9 mouse cellular contexts compared by ENCODE assay signal in the genomic region with DNA sequence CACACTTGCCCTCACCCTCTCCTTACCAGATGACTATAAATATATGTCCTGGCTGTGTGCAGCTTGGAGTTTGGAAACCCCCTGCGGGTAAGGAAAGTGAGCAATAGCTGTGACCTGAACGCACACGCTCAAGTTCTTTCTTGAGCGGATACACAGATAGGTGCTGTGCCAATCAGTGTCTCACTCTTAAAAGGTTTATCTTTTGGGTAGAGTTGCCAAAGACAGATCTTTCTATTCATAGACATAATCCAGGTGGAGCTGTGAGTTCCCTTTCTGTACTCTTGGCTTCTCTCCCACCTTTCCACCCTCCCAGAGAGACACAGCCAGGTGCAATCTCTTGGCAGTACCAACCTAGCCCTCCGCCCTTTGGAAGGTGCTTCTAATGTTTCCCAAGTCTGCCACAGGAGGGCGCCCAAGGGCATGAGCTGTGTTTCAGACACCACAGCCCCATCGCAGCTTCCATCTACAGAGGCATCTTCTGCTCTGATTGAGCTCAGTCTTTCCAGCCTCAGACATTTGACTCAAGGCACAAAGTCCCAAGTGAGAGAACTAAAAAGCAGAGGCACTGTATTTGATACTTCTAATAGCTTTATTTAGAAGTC. TPM values are rescaled to one million over a fixed set of nuclear protein-coding genes. Genes with fewer than 3 reads are reported as not detected.
A peak's percentile ranks its signal among the peaks of the same experiment; 100 is the strongest.
DNase-seq lines count a peak whose midpoint lies in the region; ATAC-seq and TF ChIP-seq lines count a peak whose summit lies in the region.
"Had no signal": no experiment of that assay in that cellular context is flagged by ENCODE, and none has a peak within 500 bp of the region (broad histone marks: within the 10 kb centered on the region; RNA-seq: fewer than 3 reads in every experiment).

No protein-coding gene starts in this region.

- H3K9me3 ChIP-seq in midbrain, embryonic 13.5 days, result no peaks in the 10 kb centered on the region

- peak; percentile 92 for TF ChIP-seq CTCF in left cerebral cortex, adult 2 months (IDR thresholded peaks at IDR 0.05)
- peak; percentile 30; the same call in 1 of the 2 replicates for TF ChIP-seq CTCF in spleen, adult 2 months (IDR thresholded peaks at IDR 0.05; ENCODE audit: extremely low read depth, insufficient read depth, insufficient read length, insufficient replicate concordance)

- H3K4me3 ChIP-seq in left cerebral cortex, adult 2 months, result no peak overlapping the region
- no peak overlapping the region for H3K4me3 ChIP-seq in midbrain, embryonic 13.5 days (replicated peaks)
- no peak overlapping the region for H3K4me3 ChIP-seq in spleen, adult 2 months (ENCODE audit: extremely low read depth, insufficient read depth, insufficient read length)

- H3K9ac ChIP-seq in midbrain, embryonic 13.5 days (replicated peaks), result no peak overlapping the region

- peaks cover 7% of the 10 kb centered on the region; the same call in 1 of the 2 replicates for H3K27me3 ChIP-seq in midbrain, embryonic 13.5 days
- no peaks in the 10 kb centered on the region for H3K27me3 ChIP-seq in spleen, adult 2 months (ENCODE audit: control insufficient read depth, insufficient read depth, low read length)

- no peak for TF ChIP-seq POLR2A in spleen, adult 2 months (IDR thresholded peaks at IDR 0.05; ENCODE audit: low read depth, low read length)

- H3K4me1 ChIP-seq in midbrain, embryonic 13.5 days (replicated peaks), result no peaks in the 10 kb centered on the region
- H3K4me1 ChIP-seq in spleen, adult 2 months (ENCODE audit: control insufficient read depth, insufficient read depth, insufficient read length), result no peaks in the 10 kb centered on the region

- intact Hi-C loops in left cerebral cortex, adult 2 months (cut with DNase I), result loop anchor here (1.0 to 5.0 kb wide), 3 partner anchors 55 to 619 kb away; no protein-coding TSS in a partner anchor

- H3K27ac ChIP-seq in left cerebral cortex, adult 2 months, result no peak overlapping the region
- H3K27ac ChIP-seq in midbrain, embryonic 13.5 days, result no peak overlapping the region
- H3K27ac ChIP-seq in spleen, adult 2 months (ENCODE audit: insufficient read depth, low read length), result no peak overlapping the region
- H3K27ac ChIP-seq: macrophage had no signal

- no peak overlapping the region for H3K4me2 ChIP-seq in midbrain, embryonic 13.5 days (replicated peaks)

- WGBS in midbrain, embryonic 13.5 days, result 51% methylated on average over 7 of the region's 7 CpGs
- 46% methylated on average over 7 of the region's 7 CpGs for WGBS in spleen, adult 2 months

- peak; percentile 79 for DNase-seq in ZHBTc4 (ENCODE audit: low read depth, low spot score)
- DNase-seq in cerebellum, postnatal 10 days, result peak; percentile 97 to 98
- peak; percentile 72 to 84 for DNase-seq in frontal cortex, postnatal 25 days (ENCODE audit: low spot score in 2 of 2)
- DNase-seq in induced T-regulatory cell, adult 2 months (ENCODE audit: low read depth), result peak; percentile 35
- DNase-seq in left cerebral cortex, adult 2 months (ENCODE audit: extremely low spot score in 1 of 2, low spot score in 2 of 2), result peak; percentile 82 to 91
- peak in 1 of 2 experiments; percentile 26 for DNase-seq in spleen, adult 2 months (ENCODE audit: low read depth in 1 of 2, low spot score in 2 of 2)
- DNase-seq in T-cell, adult 2 months (ENCODE audit: low spot score), result no peak

- peak; percentile 83 for ATAC-seq in midbrain, embryonic 13.5 days

- H3K36me3 ChIP-seq in midbrain, embryonic 13.5 days, result no peaks in the 10 kb centered on the region
- no peaks in the 10 kb centered on the region for H3K36me3 ChIP-seq in spleen, adult 2 months (ENCODE audit: control insufficient read depth, insufficient read depth, low read length)

RNA-seq across cellular contexts. Expression of a gene that starts 8.8 kb away (rescaled TPM):
- total RNA-seq in left cerebral cortex, adult 2 months (2021), result 10 to 100 TPM; 13.2 to 13.7 TPM
- polyA plus RNA-seq in midbrain, embryonic 13.5 days (2015; fragmentation: Nextera tagmentation; extraction: Ambion mirVana), result 1.5 and 1.6 TPM in 2 replicates
- polyA plus RNA-seq in spleen, adult 2 months (2012; rRNA removed), result 94.8 and 150 TPM in 2 replicates
- polyA plus RNA-seq: macrophage had no signal

Comparison
In these comparisons a context has a peak if more than half of its experiments do, and no peak if none do; other contexts are left out.
1. RNA of a gene that starts 8.8 kb away (polyA plus RNA-seq): 94.8 to 150 TPM in spleen, adult 2 months; 1.5 to 1.6 TPM in midbrain, embryonic 13.5 days; every median in the first group is over 10 times any median in the second.